Mouse (Mus musculus): ENCODE measurements around the gene Olfr1154. TPM values are rescaled to one million over a fixed set of nuclear protein-coding genes. Genes with fewer than 3 reads are reported as not detected.

Olfr1154 gene
- not detected in 2 replicates for polyA plus RNA-seq (2015; fragmentation: Nextera tagmentation; extraction: Ambion mirVana)

DNA sequence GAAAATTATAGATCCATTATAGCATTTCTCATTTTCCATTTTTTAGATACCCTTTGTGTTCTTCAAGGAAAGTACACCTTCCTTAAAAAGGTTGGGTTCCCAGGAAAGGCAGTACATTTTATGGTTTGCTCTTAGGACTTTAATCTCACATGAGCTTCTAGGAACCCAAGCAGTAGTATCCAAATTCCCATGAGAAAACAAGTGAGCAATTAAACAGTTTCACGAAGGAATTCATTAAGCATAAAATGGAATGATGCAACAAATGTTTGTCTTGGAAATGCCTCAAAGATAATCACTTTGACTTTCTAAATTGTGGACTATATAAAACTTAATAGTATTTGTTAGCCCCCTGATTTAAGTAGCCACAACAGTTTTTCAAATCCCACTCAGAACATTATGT, at the start of gene Olfr1154:
Olfr1154 (minus strand) TSS at position 101 of the 400 bp plus-strand sequence.
- Histone ChIP-seq H3K4me3 (ENCODE audit: low read length) (no peak within 1 kb of the TSS), H3K36me3 (ENCODE audit: control insufficient read depth, insufficient read depth) (no peaks in the 10 kb centered on the region), H3K27ac (ENCODE audit: low read length) (no peak within 1 kb of the TSS), H3K9me3 (replicated peaks; ENCODE audit: control insufficient read depth, low read length) (no peaks in the 10 kb centered on the region), H3K4me2 (ENCODE audit: low read depth, low read length) (no peak within 1 kb of the TSS), H3K27me3 (ENCODE audit: control insufficient read depth, insufficient read depth, low read length) (no peaks in the 10 kb centered on the region), H3K9ac (ENCODE audit: low read length) (no peak within 1 kb of the TSS), H3K4me1 (ENCODE audit: control insufficient read depth, insufficient read depth, low read length) (no peaks in the 10 kb centered on the region)
- WGBS, result 68% methylated on average over 1 of the region's 1 CpGs
- ATAC-seq (replicated peaks; ENCODE audit: extremely low read depth, insufficient read depth, low FRiP score), result no peak

DNA sequence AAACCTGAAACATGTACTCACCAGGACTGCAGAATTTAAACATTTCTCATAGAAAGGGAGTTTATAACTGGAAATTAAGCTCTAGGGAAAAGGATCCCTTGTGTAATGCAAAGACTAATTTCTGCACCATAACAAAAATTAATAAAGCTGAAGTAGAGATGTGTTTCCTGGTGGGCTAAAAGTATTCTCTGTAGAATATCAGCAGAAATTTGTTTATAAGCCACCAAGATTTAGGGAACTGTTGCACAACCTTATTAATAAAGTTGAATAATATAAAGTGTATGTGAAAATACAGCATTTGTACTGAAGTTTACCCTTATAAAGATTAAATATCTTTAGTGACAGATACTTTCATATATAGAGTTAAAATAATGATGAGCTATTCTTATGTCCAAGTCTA, 48.0 kb upstream of the Olfr1154 start, which contains the start of gene Olfr1156:
Olfr1156 (minus strand) TSS at position 101 of the 400 bp plus-strand sequence.
- no peak for ATAC-seq (replicated peaks; ENCODE audit: extremely low read depth, insufficient read depth, low FRiP score)
- Histone ChIP-seq H3K4me1 (ENCODE audit: control insufficient read depth, insufficient read depth, low read length) (no peaks in the 10 kb centered on the region), H3K4me2 (ENCODE audit: low read depth, low read length) (no peak within 1 kb of the TSS), H3K9me3 (replicated peaks; ENCODE audit: control insufficient read depth, low read length) (no peaks in the 10 kb centered on the region), H3K27ac (ENCODE audit: low read length) (no peak within 1 kb of the TSS), H3K4me3 (ENCODE audit: low read length) (no peak within 1 kb of the TSS), H3K27me3 (ENCODE audit: control insufficient read depth, insufficient read depth, low read length) (no peaks in the 10 kb centered on the region), H3K36me3 (ENCODE audit: control insufficient read depth, insufficient read depth) (no peaks in the 10 kb centered on the region), H3K9ac (ENCODE audit: low read length) (no peak within 1 kb of the TSS)

DNA sequence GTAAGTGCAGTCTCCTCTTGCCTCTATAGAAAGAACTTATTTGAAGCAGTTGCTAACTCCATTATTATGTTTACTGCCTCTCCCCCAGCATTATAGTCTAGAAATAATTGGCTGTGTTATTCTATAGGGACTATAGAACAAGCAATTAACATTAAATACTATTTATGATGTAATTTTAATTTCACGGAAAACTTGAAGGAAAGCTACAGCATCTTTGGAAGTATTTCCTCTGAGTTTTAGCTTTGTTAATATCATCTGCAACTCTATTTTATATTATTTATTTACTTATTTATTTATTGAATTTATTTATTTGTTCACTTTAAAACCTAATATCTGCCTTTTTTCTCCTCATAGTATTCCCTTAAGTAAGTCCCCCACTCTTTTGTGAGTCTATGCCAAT, 40.1 kb upstream of the Olfr1154 start, which contains the start of gene Olfr1155:
Olfr1155 (minus strand) TSS at position 101 of the 400 bp plus-strand sequence.
- Histone ChIP-seq H3K4me1 (ENCODE audit: control insufficient read depth, insufficient read depth, low read length) (no peaks in the 10 kb centered on the region), H3K9ac (ENCODE audit: low read length) (no peak within 1 kb of the TSS), H3K4me2 (ENCODE audit: low read depth, low read length) (no peak within 1 kb of the TSS), H3K4me3 (ENCODE audit: low read length) (no peak within 1 kb of the TSS), H3K9me3 (replicated peaks; ENCODE audit: control insufficient read depth, low read length) (no peaks in the 10 kb centered on the region; the same call in 1 of the 2 replicates), H3K27ac (ENCODE audit: low read length) (no peak within 1 kb of the TSS), H3K36me3 (ENCODE audit: control insufficient read depth, insufficient read depth) (no peaks in the 10 kb centered on the region), H3K27me3 (ENCODE audit: control insufficient read depth, insufficient read depth, low read length) (no peaks in the 10 kb centered on the region)
- no peak for ATAC-seq (replicated peaks; ENCODE audit: extremely low read depth, insufficient read depth, low FRiP score)
- WGBS, result 93% methylated on average over 1 of the region's 1 CpGs

DNA sequence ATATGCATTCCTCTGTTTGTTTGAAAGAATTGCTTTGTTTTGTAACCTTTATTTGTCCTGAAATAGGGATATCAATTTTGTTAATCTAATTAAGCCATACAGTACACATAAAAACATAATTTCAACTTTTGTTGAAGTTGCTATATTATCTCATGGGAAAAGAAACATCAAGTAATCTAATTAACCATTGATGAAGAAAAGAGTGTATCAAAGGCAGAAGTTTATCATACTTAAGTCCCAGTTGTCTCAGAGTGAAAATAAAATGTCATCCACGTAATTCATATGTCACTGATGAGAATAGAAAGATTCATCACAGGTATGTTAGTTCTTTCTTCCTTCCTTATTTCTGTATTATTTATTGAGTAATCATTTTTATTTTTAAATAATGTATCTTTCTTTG, 10.3 kb downstream of the Olfr1154 start, which contains the start of gene Olfr1153:
Olfr1153 (plus strand) TSS at position 301 of the 400 bp plus-strand sequence.
- Histone ChIP-seq H3K4me2 (ENCODE audit: low read depth, low read length) (no peak within 1 kb of the TSS), H3K27me3 (ENCODE audit: control insufficient read depth, insufficient read depth, low read length) (no peaks in the 10 kb centered on the region), H3K4me1 (ENCODE audit: control insufficient read depth, insufficient read depth, low read length) (no peaks in the 10 kb centered on the region), H3K36me3 (ENCODE audit: control insufficient read depth, insufficient read depth) (no peaks in the 10 kb centered on the region), H3K9me3 (replicated peaks; ENCODE audit: control insufficient read depth, low read length) (no peaks in the 10 kb centered on the region), H3K9ac (ENCODE audit: low read length) (no peak within 1 kb of the TSS), H3K27ac (ENCODE audit: low read length) (no peak within 1 kb of the TSS), H3K4me3 (ENCODE audit: low read length) (no peak within 1 kb of the TSS)
- no peak for ATAC-seq (replicated peaks; ENCODE audit: extremely low read depth, insufficient read depth, low FRiP score)
- WGBS, result 55% methylated on average over 1 of the region's 1 CpGs

DNA sequence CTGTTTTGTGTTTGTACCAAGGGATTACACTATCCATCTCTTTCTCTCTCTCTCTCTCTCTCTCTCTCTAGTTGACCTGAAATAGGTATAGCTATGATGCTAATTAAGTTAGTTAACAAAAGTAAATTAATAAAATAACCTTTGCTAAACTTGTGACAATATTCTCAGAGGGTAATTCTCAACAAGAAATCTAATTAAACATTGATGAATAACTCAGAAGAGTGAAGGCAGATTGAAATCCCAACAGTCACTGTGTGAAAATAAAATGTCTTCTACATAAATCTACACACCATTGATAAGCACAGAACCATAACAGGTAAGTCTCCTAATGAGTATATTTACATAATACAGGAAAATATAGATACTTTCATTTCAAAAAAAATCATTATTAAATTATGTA, 38.8 kb downstream of the Olfr1154 start, which contains the start of gene Olfr1152:
Olfr1152 (plus strand) TSS at position 301 of the 400 bp plus-strand sequence.
- no peak within 1 kb of the TSS for H3K27ac ChIP-seq (ENCODE audit: low read length)
- no peaks in the 10 kb centered on the region for H3K9me3 ChIP-seq (replicated peaks; ENCODE audit: control insufficient read depth, low read length)
- H3K4me1 ChIP-seq (ENCODE audit: control insufficient read depth, insufficient read depth, low read length), result no peaks in the 10 kb centered on the region
- no peak within 1 kb of the TSS for H3K4me2 ChIP-seq (ENCODE audit: low read depth, low read length)
- no peak for ATAC-seq (replicated peaks; ENCODE audit: extremely low read depth, insufficient read depth, low FRiP score)
- H3K36me3 ChIP-seq (ENCODE audit: control insufficient read depth, insufficient read depth), result no peaks in the 10 kb centered on the region
- H3K9ac ChIP-seq (ENCODE audit: low read length), result no peak within 1 kb of the TSS
- no peaks in the 10 kb centered on the region for H3K27me3 ChIP-seq (ENCODE audit: control insufficient read depth, insufficient read depth, low read length)
- no peak within 1 kb of the TSS for H3K4me3 ChIP-seq (ENCODE audit: low read length)

DNA sequence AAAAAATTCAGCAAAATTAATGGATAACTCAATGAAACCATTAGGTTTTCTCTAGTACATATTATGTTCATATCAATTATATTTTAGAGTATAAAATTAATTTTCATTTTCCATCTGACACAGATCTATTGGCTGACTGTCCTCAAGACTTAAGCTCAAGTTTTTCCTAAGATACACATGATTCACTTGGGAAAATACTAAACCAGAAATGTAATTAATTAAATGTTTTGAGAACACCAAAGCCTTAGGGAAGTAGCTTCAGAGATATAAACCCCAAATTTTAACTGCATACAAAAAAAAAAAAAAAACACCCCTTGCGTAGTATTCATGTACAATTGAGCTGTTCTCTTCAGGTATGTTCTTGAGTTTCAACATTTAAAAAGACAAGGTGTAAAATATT, 49.4 kb downstream of the Olfr1154 start, which contains the start of gene Olfr1151:
Olfr1151 (plus strand) TSS at position 301 of the 400 bp plus-strand sequence.
- H3K4me3 ChIP-seq (ENCODE audit: low read length), result no peak within 1 kb of the TSS
- ATAC-seq (replicated peaks; ENCODE audit: extremely low read depth, insufficient read depth, low FRiP score), result no peak

More for the DNA sequence above, 49.4 kb downstream of the Olfr1154 start, which contains the start of gene Olfr1151:
- no peaks in the 10 kb centered on the region for H3K9me3 ChIP-seq (replicated peaks; ENCODE audit: control insufficient read depth, low read length)
- H3K27me3 ChIP-seq (ENCODE audit: control insufficient read depth, insufficient read depth, low read length), result no peaks in the 10 kb centered on the region
- no peak within 1 kb of the TSS for H3K27ac ChIP-seq (ENCODE audit: low read length)
- no peak within 1 kb of the TSS for H3K4me2 ChIP-seq (ENCODE audit: low read depth, low read length)
- no peak within 1 kb of the TSS for H3K9ac ChIP-seq (ENCODE audit: low read length)
- 73% methylated on average over 1 of the region's 1 CpGs for WGBS
- no peaks in the 10 kb centered on the region for H3K4me1 ChIP-seq (ENCODE audit: control insufficient read depth, insufficient read depth, low read length)
- H3K36me3 ChIP-seq (ENCODE audit: control insufficient read depth, insufficient read depth), result no peaks in the 10 kb centered on the region

Other genes starting within 250 kb of the Olfr1154 start
- not detected in 2 replicates for gene Olfr1134, start 246.7 kb downstream of the Olfr1154 start, polyA plus RNA-seq (2015; fragmentation: Nextera tagmentation; extraction: Ambion mirVana)
- not detected in 2 replicates for gene Olfr1135, start 231.5 kb downstream of the Olfr1154 start, polyA plus RNA-seq (2015; fragmentation: Nextera tagmentation; extraction: Ambion mirVana)
- gene Olfr1136, start 211.2 kb downstream of the Olfr1154 start, polyA plus RNA-seq (2015; fragmentation: Nextera tagmentation; extraction: Ambion mirVana), result not detected in 2 replicates
- gene Olfr1137, start 192.0 kb downstream of the Olfr1154 start, polyA plus RNA-seq (2015; fragmentation: Nextera tagmentation; extraction: Ambion mirVana), result not detected in 2 replicates
- not detected in 2 replicates for gene Olfr1138, start 165.2 kb downstream of the Olfr1154 start, polyA plus RNA-seq (2015; fragmentation: Nextera tagmentation; extraction: Ambion mirVana)
- gene Olfr1140, start 161.4 kb downstream of the Olfr1154 start, polyA plus RNA-seq (2015; fragmentation: Nextera tagmentation; extraction: Ambion mirVana), result not detected in 2 replicates
- not detected in 2 replicates for gene Olfr1141, start 151.2 kb downstream of the Olfr1154 start, polyA plus RNA-seq (2015; fragmentation: Nextera tagmentation; extraction: Ambion mirVana)
- gene Olfr152, start 125.7 kb downstream of the Olfr1154 start, polyA plus RNA-seq (2015; fragmentation: Nextera tagmentation; extraction: Ambion mirVana), result not detected in 2 replicates
- not detected in 2 replicates for gene Olfr1143, start 104.6 kb downstream of the Olfr1154 start, polyA plus RNA-seq (2015; fragmentation: Nextera tagmentation; extraction: Ambion mirVana)
- gene Olfr1145, start 95.3 kb downstream of the Olfr1154 start, polyA plus RNA-seq (2015; fragmentation: Nextera tagmentation; extraction: Ambion mirVana), result not detected in 2 replicates
- not detected in 2 replicates for gene Olfr1148, start 74.6 kb downstream of the Olfr1154 start, polyA plus RNA-seq (2015; fragmentation: Nextera tagmentation; extraction: Ambion mirVana)
- gene Olfr1150-ps1, start 61.2 kb downstream of the Olfr1154 start, polyA plus RNA-seq (2015; fragmentation: Nextera tagmentation; extraction: Ambion mirVana), result not detected in 2 replicates
- not detected in 2 replicates for gene Olfr1151, start 49.3 kb downstream of the Olfr1154 start, polyA plus RNA-seq (2015; fragmentation: Nextera tagmentation; extraction: Ambion mirVana)
- gene Olfr1152, start 38.7 kb downstream of the Olfr1154 start, polyA plus RNA-seq (2015; fragmentation: Nextera tagmentation; extraction: Ambion mirVana), result not detected in 2 replicates
- not detected in 2 replicates for gene Olfr1153, start 10.2 kb downstream of the Olfr1154 start, polyA plus RNA-seq (2015; fragmentation: Nextera tagmentation; extraction: Ambion mirVana)
- gene Olfr1155, start 40.0 kb upstream of the Olfr1154 start, polyA plus RNA-seq (2015; fragmentation: Nextera tagmentation; extraction: Ambion mirVana), result not detected in 2 replicates
- not detected in 2 replicates for gene Olfr1156, start 47.9 kb upstream of the Olfr1154 start, polyA plus RNA-seq (2015; fragmentation: Nextera tagmentation; extraction: Ambion mirVana)
- gene Olfr1157, start 63.1 kb upstream of the Olfr1154 start, polyA plus RNA-seq (2015; fragmentation: Nextera tagmentation; extraction: Ambion mirVana), result not detected in 2 replicates
- gene Olfr74, start 69.5 kb upstream of the Olfr1154 start, polyA plus RNA-seq (2015; fragmentation: Nextera tagmentation; extraction: Ambion mirVana), result not detected in 2 replicates
- gene Olfr1158, start 84.9 kb upstream of the Olfr1154 start, polyA plus RNA-seq (2015; fragmentation: Nextera tagmentation; extraction: Ambion mirVana), result not detected in 2 replicates
- not detected in 2 replicates for gene Olfr1160, start 103.1 kb upstream of the Olfr1154 start, polyA plus RNA-seq (2015; fragmentation: Nextera tagmentation; extraction: Ambion mirVana)
- not detected in 2 replicates for gene Olfr1161, start 117.6 kb upstream of the Olfr1154 start, polyA plus RNA-seq (2015; fragmentation: Nextera tagmentation; extraction: Ambion mirVana)
- gene Olfr73, start 132.5 kb upstream of the Olfr1154 start, polyA plus RNA-seq (2015; fragmentation: Nextera tagmentation; extraction: Ambion mirVana), result not detected in 2 replicates
- gene Olfr1162, start 146.0 kb upstream of the Olfr1154 start, polyA plus RNA-seq (2015; fragmentation: Nextera tagmentation; extraction: Ambion mirVana), result not detected in 2 replicates
- not detected in 2 replicates for gene Olfr1163, start 166.7 kb upstream of the Olfr1154 start, polyA plus RNA-seq (2015; fragmentation: Nextera tagmentation; extraction: Ambion mirVana)
- not detected in 2 replicates for gene Olfr1164, start 188.8 kb upstream of the Olfr1154 start, polyA plus RNA-seq (2015; fragmentation: Nextera tagmentation; extraction: Ambion mirVana)
- gene Olfr1166, start 223.1 kb upstream of the Olfr1154 start, polyA plus RNA-seq (2015; fragmentation: Nextera tagmentation; extraction: Ambion mirVana), result not detected in 2 replicates